In the genomic region with DNA sequence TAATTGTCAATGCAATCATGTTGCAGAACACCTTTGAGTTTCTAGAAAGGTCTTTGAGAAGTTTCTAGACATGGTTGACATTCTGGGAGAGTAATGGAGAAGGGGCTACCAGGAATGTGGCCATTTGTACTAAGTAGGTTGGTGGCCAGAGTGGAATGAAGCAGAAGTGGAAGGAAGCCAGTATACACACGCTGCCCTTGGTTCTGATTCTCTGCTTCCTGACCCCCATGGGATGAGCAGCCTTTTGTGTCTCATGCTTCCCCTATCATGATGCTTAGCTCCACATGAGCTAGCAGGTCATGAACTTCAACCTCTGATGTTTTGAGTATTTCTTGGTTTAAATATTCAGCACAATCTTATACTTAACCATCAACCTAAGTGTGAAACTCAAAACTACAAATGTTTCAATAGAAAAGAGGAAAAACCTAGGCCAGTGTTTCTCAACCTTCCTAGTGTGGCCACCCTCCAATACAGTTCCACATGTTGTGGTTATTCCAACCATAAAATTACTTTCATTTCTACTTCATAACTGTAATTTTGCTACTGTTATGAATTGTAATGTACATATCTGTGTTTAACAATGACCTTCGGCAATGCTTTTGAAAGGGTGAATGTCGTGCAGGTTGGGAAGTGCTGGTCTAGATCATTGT, we compare ENCODE assay signal across 29 mouse cellular contexts.
"Had no signal": no experiment of that assay in that cellular context is flagged by ENCODE, and none has a peak within 500 bp of the region (broad histone marks: within the 10 kb centered on the region; RNA-seq: fewer than 3 reads in every experiment).

No protein-coding gene starts in this region.

- H3K4me3 ChIP-seq: embryonic facial prominence, embryonic 10.5 days; embryonic facial prominence, embryonic 12.5 days; embryonic facial prominence, embryonic 13.5 days; embryonic facial prominence, embryonic 15.5 days; erythroblast, embryonic 14.5 days; forebrain, embryonic 10.5 days; forebrain, embryonic 12.5 days; forebrain, embryonic 15.5 days; gastrocnemius, adult 2 months; heart, adult 2 months; heart, embryonic 10.5 days had no signal

- DNase-seq: cerebellum, adult 2 months; cerebellum, adult 8-10 months; cerebellum, adult 9-10 months; cerebellum, adult 9-11 months; cerebellum, postnatal 10 days; cerebellum, postnatal 14 days; cerebellum, postnatal 25 days; cerebellum, postnatal 36 days; embryo, embryonic 11 days; forebrain, postnatal 0 days; gastrocnemius, adult 2 months; gastrocnemius, postnatal 10 days; gastrocnemius, postnatal 14 days; gastrocnemius, postnatal 25 days; gastrocnemius, postnatal 36 days; heart, adult 11 months; heart, adult 2 months had no signal

- ATAC-seq: forebrain, embryonic 14.5 days; forebrain, embryonic 15.5 days; forebrain, embryonic 16.5 days; forebrain, postnatal 0 days had no signal

- H3K9ac ChIP-seq: embryonic facial prominence, embryonic 12.5 days; embryonic facial prominence, embryonic 13.5 days; embryonic facial prominence, embryonic 15.5 days; forebrain, embryonic 12.5 days; forebrain, embryonic 15.5 days; forebrain, postnatal 0 days had no signal

- H3K4me1 ChIP-seq: embryonic facial prominence, embryonic 15.5 days; forebrain, embryonic 12.5 days; forebrain, embryonic 15.5 days; heart, embryonic 10.5 days had no signal

- H3K27me3 ChIP-seq: embryonic facial prominence, embryonic 12.5 days; embryonic facial prominence, embryonic 13.5 days; embryonic facial prominence, embryonic 15.5 days; forebrain, embryonic 12.5 days; forebrain, embryonic 15.5 days had no signal

- H3K27ac ChIP-seq: embryonic facial prominence, embryonic 10.5 days; embryonic facial prominence, embryonic 12.5 days; embryonic facial prominence, embryonic 13.5 days; embryonic facial prominence, embryonic 15.5 days; forebrain, embryonic 10.5 days; forebrain, embryonic 12.5 days; forebrain, embryonic 15.5 days; gastrocnemius, adult 2 months; heart, adult 2 months; heart, embryonic 10.5 days had no signal

- H3K4me2 ChIP-seq: embryonic facial prominence, embryonic 12.5 days; embryonic facial prominence, embryonic 13.5 days; embryonic facial prominence, embryonic 15.5 days; forebrain, embryonic 12.5 days; forebrain, embryonic 15.5 days; heart, embryonic 11.5 days had no signal

- H3K9me3 ChIP-seq: embryonic facial prominence, embryonic 10.5 days; embryonic facial prominence, embryonic 12.5 days; embryonic facial prominence, embryonic 13.5 days; embryonic facial prominence, embryonic 15.5 days; forebrain, embryonic 10.5 days; forebrain, embryonic 12.5 days; forebrain, embryonic 15.5 days; heart, embryonic 10.5 days had no signal

- H3K36me3 ChIP-seq: embryonic facial prominence, embryonic 10.5 days; embryonic facial prominence, embryonic 12.5 days; embryonic facial prominence, embryonic 13.5 days; embryonic facial prominence, embryonic 15.5 days; forebrain, embryonic 10.5 days; forebrain, embryonic 12.5 days; forebrain, embryonic 15.5 days; heart, embryonic 10.5 days had no signal
